Mouse (Mus musculus) cortical plate, adult 2 months (tissue): ENCODE measurements around the gene Gfod1.

Experiments
- CTCF ChIP-seq: fragments of 200-500 bp; IDR thresholded peaks from 2 replicates; pipeline ENCODE4 v1.5.1; 2011; ENCODE audit warnings: mild to moderate bottlenecking, control low read depth, low read length; ENCODE audit not compliant: insufficient read depth; ENCODE audit errors: extremely low read depth
- POLR2A ChIP-seq: fragments of 200-500 bp; IDR thresholded peaks from 2 replicates; pipeline ENCODE4 v1.6.1; 2011; ENCODE audit warnings: mild to moderate bottlenecking, low read length, control low read depth; ENCODE audit not compliant: insufficient read depth; ENCODE audit errors: extremely low read depth

GRCm38 (mm10) chr13:43191741-43192192, 112.2 kb downstream of the Gfod1 start:
- TF ChIP-seq CTCF (no peak), POLR2A (no peak)
